Mouse (Mus musculus) erythroblast, embryonic 14.5 days (primary cell): ENCODE measurements around the gene Akr1c18.

ENCODE experiments used
- GATA1 ChIP-seq: IDR thresholded peaks from 2 replicates; pipeline ENCODE4 v1.6.1; 2012; ENCODE audit warnings: low read length, inconsistent platforms, mixed read lengths
- TAL1 ChIP-seq: IDR thresholded peaks from 3 replicates; pipeline ENCODE4 v1.6.1; 2012; ENCODE audit warnings: low read length, inconsistent platforms, mixed read lengths

GRCm38 (mm10) chr13:4131317-4131716, 19.1 kb downstream of the Akr1c18 start:
- TF ChIP-seq GATA1 (no peak), TAL1 (no peak)
